Mouse (Mus musculus): ENCODE measurements around the gene Itgb5. TPM values are rescaled to one million over a fixed set of nuclear protein-coding genes. Genes with fewer than 3 reads are reported as not detected.

The Itgb5 gene
- polyA plus RNA-seq, 1 experiment from 2014 or later: 13.3 TPM

DNA sequence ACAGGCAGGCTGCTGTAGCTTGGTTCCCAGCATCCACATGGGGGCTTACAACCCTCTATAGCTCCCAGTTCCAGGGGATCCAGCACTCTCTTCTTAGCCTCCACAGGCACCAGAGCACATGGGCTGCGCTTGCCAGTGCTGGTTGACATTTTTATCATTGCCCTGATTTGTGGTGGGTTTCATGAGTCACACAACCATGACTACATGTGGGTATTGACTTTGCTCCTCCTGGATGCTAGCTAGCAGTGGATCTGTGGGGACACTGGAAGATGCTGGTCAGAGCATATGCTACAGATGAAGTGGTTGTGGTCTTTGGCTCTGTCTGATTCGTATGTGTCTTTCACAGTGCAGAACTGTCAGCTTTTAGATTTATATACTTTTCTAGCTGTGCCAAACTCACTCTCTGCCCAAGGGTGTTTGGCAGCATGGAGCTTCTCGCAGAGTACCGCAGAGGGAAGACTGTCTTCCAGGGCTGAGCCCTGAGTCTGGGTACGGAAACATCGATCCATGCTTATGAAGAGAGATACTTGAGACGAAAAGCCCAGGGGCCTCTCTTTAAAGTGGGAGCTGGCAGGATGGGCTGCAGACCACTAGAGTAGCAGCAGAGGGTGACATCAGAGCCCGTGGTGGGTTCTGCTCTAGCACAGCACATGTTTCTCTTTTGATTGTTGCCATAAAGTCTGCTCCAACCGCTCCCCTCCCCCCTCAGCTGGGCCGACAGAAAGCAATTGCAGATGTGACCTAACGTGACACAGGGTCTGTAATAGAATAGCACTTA is 74.4 kb downstream of the Itgb5 start:
- Histone ChIP-seq H3K36me3 (no peaks in the 10 kb centered on the region), H3K4me3 (no peak overlapping the region), H3K27me3 (no peaks in the 10 kb centered on the region), H3K4me1 (peaks cover 6% of the 10 kb centered on the region; the same call in 1 of the 2 replicates), H3K9me3 (no peaks in the 10 kb centered on the region), H3K9ac (replicated peaks) (no peak overlapping the region), H3K4me2 (replicated peaks) (no peak overlapping the region), H3K27ac (replicated peaks) (no peak overlapping the region)
- 71% methylated on average over 11 of the region's 11 CpGs for WGBS
- no peak for ATAC-seq (replicated peaks)

DNA sequence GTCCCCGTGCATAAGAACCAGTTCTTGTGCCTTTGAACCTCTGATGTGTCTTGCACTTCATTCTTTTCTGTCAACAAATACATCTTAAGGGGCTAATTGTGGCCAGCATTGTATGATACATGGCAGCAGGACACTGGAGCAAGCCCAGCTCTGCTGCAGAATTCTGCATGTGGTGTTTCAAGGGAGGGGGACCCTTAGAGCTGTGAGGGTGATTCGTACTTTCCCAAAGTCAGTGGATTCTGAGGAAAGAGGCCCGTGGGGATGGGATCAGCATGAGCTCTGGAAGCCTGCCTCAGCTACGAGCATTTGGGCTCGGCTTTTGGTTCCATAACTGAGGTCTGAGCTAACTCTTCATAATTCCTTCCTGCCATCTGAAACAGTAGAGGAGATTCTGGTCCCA is 75.1 kb downstream of the Itgb5 start:
- Histone ChIP-seq H3K36me3 (no peaks in the 10 kb centered on the region), H3K4me1 (peaks cover 6% of the 10 kb centered on the region; the same call in 1 of the 2 replicates), H3K27ac (replicated peaks) (no peak overlapping the region), H3K4me2 (replicated peaks) (no peak overlapping the region), H3K4me3 (no peak overlapping the region), H3K9me3 (no peaks in the 10 kb centered on the region), H3K27me3 (no peaks in the 10 kb centered on the region), H3K9ac (replicated peaks) (no peak overlapping the region)
- 80% methylated on average over 5 of the region's 5 CpGs for WGBS
- ATAC-seq (replicated peaks): no peak

DNA sequence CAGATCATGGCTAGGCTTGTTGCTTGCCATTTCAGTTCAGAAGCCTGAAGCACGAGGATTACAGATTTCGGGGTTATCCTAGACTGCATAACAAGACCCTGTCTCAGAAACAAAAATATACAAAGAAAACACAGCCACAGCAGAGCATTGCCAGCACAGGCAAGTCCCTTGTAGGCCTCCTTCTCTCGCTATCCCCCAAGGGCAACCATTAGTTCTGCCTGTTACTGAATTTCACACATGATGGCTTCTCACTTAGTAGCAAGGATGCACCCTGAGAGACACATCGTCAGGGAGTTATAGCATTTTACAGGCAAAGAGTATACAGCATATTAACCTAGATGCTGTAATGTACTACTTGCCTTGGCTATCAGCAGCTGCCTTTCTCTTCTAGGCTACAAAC is 78.8 kb downstream of the Itgb5 start:
- Histone ChIP-seq H3K9ac (replicated peaks) (no peak overlapping the region), H3K4me3 (no peak overlapping the region), H3K27ac (replicated peaks) (no peak overlapping the region), H3K9me3 (no peaks in the 10 kb centered on the region), H3K4me1 (peaks cover 6% of the 10 kb centered on the region; the same call in 1 of the 2 replicates), H3K27me3 (no peaks in the 10 kb centered on the region), H3K36me3 (no peaks in the 10 kb centered on the region), H3K4me2 (replicated peaks) (no peak overlapping the region)
- ATAC-seq (replicated peaks): no peak
- 80% methylated on average over 4 of the region's 4 CpGs for WGBS

DNA sequence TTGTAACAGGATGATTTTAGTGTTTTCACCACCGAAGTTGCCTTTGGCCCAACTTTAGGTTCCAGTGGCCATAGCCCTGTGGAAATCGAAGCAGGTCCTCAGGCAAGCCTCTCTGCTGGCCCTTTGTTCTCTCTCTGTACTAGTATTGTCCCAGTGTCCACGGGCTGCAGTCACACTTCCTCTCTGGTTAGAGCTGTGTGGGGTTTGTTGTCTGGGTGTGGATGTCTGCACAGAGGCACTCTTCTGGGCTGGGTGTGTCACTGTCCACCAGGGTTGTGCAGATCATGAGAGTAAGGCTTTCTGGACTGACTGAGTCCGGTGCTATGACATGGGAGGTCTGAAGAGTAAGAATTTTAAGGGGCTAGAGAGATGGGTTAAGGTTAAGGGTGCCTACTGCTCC is 85.5 kb downstream of the Itgb5 start:
- Histone ChIP-seq H3K36me3 (no peaks in the 10 kb centered on the region), H3K4me2 (replicated peaks) (no peak overlapping the region), H3K27ac (replicated peaks) (no peak overlapping the region), H3K4me3 (no peak overlapping the region), H3K27me3 (no peaks in the 10 kb centered on the region), H3K9ac (replicated peaks) (no peak overlapping the region), H3K4me1 (peaks cover 10% of the 10 kb centered on the region), H3K9me3 (no peaks in the 10 kb centered on the region)
- WGBS: 75% methylated on average over 4 of the region's 4 CpGs
- ATAC-seq (replicated peaks): no peak

DNA sequence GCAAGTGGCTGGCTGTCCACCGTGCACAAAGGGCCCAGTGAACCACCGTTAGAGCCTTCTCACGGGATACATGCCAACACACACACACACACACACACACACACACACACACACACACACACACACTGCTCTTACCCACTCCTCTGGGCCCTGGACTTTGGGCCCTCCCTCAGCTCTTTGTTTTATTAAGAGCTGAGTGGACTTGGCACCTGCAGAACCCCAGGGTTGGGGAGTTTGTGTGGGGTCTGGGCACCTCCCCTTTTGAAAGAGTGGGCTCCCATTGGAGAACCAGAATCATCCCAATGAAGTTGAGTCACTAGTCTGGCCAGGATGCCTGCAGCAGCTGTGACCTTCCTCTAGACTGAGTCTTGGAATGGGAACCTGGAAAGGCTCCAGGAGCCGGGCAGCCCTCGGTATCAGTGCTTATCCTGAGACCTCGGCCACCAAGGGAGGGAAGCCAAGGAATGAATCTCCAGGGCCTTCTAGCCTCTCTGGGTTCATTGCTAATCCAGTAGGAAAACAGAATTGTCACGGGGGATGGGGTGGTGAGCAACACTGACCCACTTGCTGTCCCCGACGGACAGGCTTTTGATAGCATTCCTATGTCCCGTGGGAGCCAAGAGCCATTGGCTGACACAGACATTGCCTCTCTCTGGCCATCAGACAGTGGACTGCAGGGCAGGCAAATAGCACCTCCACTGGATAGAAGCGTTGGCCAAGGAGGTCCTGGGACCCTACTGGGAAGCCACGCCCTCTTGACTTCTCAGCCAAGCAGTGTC is 87.2 kb downstream of the Itgb5 start:
- 0 out of 2 replicates have a peak, but pooled peaks have one; percentile 32 for ATAC-seq (replicated peaks)
- no peak overlapping the region for H3K27ac ChIP-seq (replicated peaks)
- 58% methylated on average over 12 of the region's 12 CpGs for WGBS

DNA sequence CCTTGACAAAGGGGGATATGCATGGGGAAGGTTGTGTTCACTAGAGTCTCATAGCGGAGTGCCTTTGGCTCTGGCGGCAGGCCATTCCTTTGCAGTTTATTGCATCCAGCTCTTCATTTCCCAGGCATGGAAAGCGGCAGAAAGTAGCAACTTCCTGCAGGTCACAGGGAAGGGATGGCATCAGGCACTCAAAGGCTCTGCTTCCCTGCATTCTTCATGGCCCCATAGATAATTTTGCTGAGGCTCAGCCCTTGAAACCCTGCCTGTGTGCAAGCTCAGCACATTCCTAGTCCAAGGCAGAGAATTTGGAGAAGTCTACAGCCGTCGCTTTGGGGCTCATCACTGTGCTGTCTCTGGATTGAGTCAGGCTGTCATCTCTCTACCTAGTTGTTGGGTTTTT is 87.9 kb downstream of the Itgb5 start:
- no peak overlapping the region for H3K4me3 ChIP-seq

More for the DNA sequence above, 87.2 kb downstream of the Itgb5 start:
- no peaks in the 10 kb centered on the region for H3K9me3 ChIP-seq
- H3K4me1 ChIP-seq: peaks cover 10% of the 10 kb centered on the region
- H3K4me3 ChIP-seq: no peak overlapping the region
- H3K36me3 ChIP-seq: no peaks in the 10 kb centered on the region
- H3K4me2 ChIP-seq (replicated peaks): no peak overlapping the region
- no peak overlapping the region for H3K9ac ChIP-seq (replicated peaks)
- no peaks in the 10 kb centered on the region for H3K27me3 ChIP-seq

DNA sequence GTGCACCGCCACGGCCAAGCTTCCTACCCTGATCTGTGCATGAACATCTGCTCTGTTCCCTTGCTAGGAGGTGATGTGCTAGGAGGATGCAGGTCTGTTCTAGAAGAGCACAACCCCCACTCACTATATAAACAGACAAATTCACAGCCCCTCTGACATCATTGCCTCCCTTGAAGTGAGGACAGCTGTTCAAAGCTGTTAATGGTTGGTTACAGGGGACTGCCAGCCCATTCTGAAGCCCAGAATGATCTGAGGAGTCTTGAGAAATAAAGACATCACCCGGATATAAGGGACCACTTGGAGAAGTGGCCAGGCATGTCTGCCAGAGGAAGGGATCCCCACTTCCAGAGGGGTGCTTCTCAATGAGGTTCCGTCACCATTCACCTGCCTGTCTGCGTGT is 88.5 kb downstream of the Itgb5 start:
- Histone ChIP-seq H3K4me1 (peaks cover 13% of the 10 kb centered on the region), H3K36me3 (no peaks in the 10 kb centered on the region), H3K4me3 (no peak overlapping the region), H3K4me2 (replicated peaks) (no peak overlapping the region), H3K9me3 (no peaks in the 10 kb centered on the region), H3K9ac (replicated peaks) (no peak overlapping the region), H3K27me3 (no peaks in the 10 kb centered on the region), H3K27ac (replicated peaks) (no peak overlapping the region)
- WGBS: 86% methylated on average over 5 of the region's 5 CpGs
- ATAC-seq (replicated peaks): no peak

More for the DNA sequence above, 87.9 kb downstream of the Itgb5 start:
- no peak for ATAC-seq (replicated peaks)
- no peak overlapping the region for H3K27ac ChIP-seq (replicated peaks)
- H3K9ac ChIP-seq (replicated peaks): no peak overlapping the region
- no peaks in the 10 kb centered on the region for H3K27me3 ChIP-seq
- peaks cover 13% of the 10 kb centered on the region for H3K4me1 ChIP-seq
- 64% methylated on average over 5 of the region's 5 CpGs for WGBS
- H3K36me3 ChIP-seq: no peaks in the 10 kb centered on the region
- no peaks in the 10 kb centered on the region for H3K9me3 ChIP-seq
- no peak overlapping the region for H3K4me2 ChIP-seq (replicated peaks)

DNA sequence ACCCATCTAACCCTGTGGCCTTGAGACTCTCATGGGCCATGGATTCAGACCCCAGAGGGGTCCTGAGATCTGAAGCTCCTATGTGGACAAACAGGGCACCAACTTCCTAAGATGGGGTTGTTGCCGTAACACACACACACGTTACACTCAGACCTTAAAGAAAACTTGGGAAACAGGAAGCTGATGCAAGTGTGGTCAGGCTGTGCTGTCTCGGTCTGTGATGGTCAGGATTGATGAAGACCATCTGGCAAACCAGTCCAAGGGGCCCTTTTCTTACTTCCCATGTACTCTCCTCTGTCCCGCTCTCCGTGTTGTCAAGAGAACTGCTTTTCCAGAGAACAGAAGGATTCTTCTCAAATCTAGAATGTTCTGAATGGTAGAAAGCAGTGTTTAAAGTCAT is 92.0 kb downstream of the Itgb5 start:
- no peak overlapping the region for H3K27ac ChIP-seq (replicated peaks)
- WGBS: 92% methylated on average over 5 of the region's 5 CpGs
- no peak for ATAC-seq (replicated peaks)

DNA sequence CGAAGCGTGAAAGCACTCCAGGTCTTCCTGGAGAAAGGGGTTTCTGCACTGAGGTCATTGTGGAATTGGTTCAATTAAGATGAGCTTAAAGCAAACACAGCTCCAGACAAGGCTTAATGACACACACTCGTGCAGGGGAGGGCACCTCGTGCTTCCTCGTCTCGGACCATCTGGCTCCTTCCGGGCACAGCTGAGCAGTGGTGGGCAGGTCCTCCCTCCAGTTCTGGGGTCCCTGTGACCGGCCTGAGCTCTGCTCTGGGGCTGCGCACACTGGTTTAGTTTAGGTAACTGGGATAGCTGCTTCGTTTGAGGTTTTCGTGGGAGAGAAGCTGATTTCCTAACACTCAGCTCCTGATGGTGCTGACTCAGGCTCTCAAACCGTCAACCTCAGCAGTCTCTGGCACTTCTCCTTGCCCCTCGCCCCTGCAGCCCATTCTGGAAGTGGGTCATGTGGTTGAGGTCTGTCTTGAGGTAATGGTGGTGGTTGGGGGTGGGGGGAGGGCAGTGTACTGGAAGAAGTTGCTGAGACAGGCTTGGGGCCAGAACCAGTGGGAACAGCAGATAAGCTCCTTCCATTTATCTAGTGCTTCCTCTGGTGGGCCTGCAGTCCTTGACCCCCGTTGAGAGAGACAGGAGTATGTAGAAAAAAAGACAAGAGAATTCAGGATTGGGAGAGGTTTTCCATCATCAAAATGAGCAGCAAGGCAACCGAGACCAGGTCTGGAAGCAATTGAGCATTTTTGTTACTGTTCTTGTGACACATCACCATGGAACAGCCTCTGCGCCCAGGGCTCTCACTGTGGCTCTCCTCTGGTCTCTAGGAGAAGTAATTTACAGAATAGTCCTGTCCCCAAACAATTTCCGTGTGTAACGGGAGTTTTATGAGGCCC is 92.9 kb downstream of the Itgb5 start:
- ATAC-seq (replicated peaks): no peak; the same call in 1 of the 2 replicates
- H3K27ac ChIP-seq (replicated peaks): no peak overlapping the region
- H3K9me3 ChIP-seq: no peaks in the 10 kb centered on the region
- no peak overlapping the region for H3K4me3 ChIP-seq
- no peaks in the 10 kb centered on the region for H3K36me3 ChIP-seq
- H3K4me1 ChIP-seq: 0 out of 2 replicates have a peak, but pooled peaks cover 3% of the 10 kb centered on the region
- H3K27me3 ChIP-seq: no peaks in the 10 kb centered on the region
- H3K9ac ChIP-seq (replicated peaks): no peak overlapping the region
- H3K4me2 ChIP-seq (replicated peaks): no peak overlapping the region
- 64% methylated on average over 18 of the region's 18 CpGs for WGBS

More for the DNA sequence above, 92.0 kb downstream of the Itgb5 start:
- Histone ChIP-seq H3K9me3 (no peaks in the 10 kb centered on the region), H3K4me3 (no peak overlapping the region), H3K36me3 (no peaks in the 10 kb centered on the region), H3K4me2 (replicated peaks) (no peak overlapping the region), H3K9ac (replicated peaks) (no peak overlapping the region), H3K4me1 (peaks cover 6% of the 10 kb centered on the region), H3K27me3 (no peaks in the 10 kb centered on the region)

DNA sequence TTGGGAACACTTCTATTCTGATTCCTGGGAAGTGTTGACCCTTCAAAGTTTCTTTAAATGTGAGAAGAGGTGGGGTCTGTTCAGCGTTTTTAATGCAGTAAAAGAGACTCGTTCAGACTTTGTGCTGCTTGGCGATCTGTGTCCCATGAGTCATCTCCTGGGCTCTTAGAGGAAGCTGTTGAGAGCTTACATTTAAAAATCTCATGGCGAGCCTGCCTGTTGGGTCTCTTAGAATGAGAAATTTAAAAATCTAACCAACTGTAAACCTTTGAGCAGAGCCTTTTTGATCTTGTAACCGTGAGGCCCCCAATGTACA is 93.5 kb downstream of the Itgb5 start:
- no peaks in the 10 kb centered on the region for H3K9me3 ChIP-seq
- 56% methylated on average over 5 of the region's 5 CpGs for WGBS
- no peaks in the 10 kb centered on the region for H3K36me3 ChIP-seq
- H3K27ac ChIP-seq (replicated peaks): no peak overlapping the region
- H3K4me2 ChIP-seq (replicated peaks): no peak overlapping the region
- H3K4me1 ChIP-seq: 0 out of 2 replicates have a peak, but pooled peaks cover 3% of the 10 kb centered on the region
- no peak overlapping the region for H3K4me3 ChIP-seq
- H3K9ac ChIP-seq (replicated peaks): no peak overlapping the region
- ATAC-seq (replicated peaks): no peak
- H3K27me3 ChIP-seq: no peaks in the 10 kb centered on the region

DNA sequence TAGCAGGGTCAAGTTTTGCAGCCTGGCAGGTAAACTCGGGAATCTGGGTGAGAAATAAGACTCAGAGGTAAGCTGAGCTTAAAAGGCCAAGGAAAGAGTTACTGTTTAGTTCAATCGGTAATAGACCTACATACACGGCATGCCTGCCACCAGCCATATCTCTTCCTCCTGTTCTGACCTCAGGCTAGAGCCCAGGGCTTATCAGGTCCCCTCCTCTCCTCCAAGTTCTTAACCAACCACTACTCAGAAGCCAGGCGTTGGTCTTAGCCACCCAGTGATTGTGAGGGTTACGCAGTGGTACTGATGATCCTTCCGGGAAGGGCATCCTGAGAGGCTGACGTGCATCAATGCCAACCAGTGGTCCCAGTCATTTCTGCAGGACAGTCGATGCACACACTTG is 94.3 kb downstream of the Itgb5 start:
- WGBS: 91% methylated on average over 8 of the region's 8 CpGs
- H3K27ac ChIP-seq (replicated peaks): no peak overlapping the region

More for the DNA sequence above, 94.3 kb downstream of the Itgb5 start:
- ATAC-seq (replicated peaks): no peak
- Histone ChIP-seq H3K4me1 (peaks cover 5% of the 10 kb centered on the region; the same call in 1 of the 2 replicates), H3K9ac (replicated peaks) (no peak overlapping the region), H3K4me2 (replicated peaks) (no peak overlapping the region), H3K27me3 (no peaks in the 10 kb centered on the region), H3K9me3 (no peaks in the 10 kb centered on the region), H3K4me3 (no peak overlapping the region), H3K36me3 (no peaks in the 10 kb centered on the region)

All from forebrain, embryonic 15.5 days (tissue).